Mouse (Mus musculus): ENCODE measurements around the gene Olfr557.

GRCm38 (mm10) chr7:102686944-102687501 is 8.7 kb upstream of the Olfr557 start, which contains the start of gene Trim68:
- TF ChIP-seq CTCF (IDR thresholded peaks at IDR 0.05; ENCODE audit: borderline replicate concordance, extremely low read depth, insufficient read depth, insufficient read length) (no peak), POLR2A (IDR thresholded peaks at IDR 0.05; ENCODE audit: borderline replicate concordance, extremely low read depth, insufficient read depth, insufficient read length, poor library complexity, severe bottlenecking) (peak; percentile 36; the same call in 1 of the 2 replicates)

Data from brain, embryonic 14.5 days (tissue).